Mouse (Mus musculus) neural tube, embryonic 11.5 days (tissue): ENCODE measurements around the gene Spn. TPM values are rescaled to one million over a fixed set of nuclear protein-coding genes. Genes with fewer than 3 reads are reported as not detected.
"Not testable (repeated sequence)": the region's sequence is repeated elsewhere in the genome, so short reads cannot be mapped to it uniquely, and the experiment has no call there.

Experiments
- ATAC-seq: fragments of 200-750 bp; cut with Nextera tagmentation; 2 replicates; pipeline ENCODE4 v1.8.0; 2017; ENCODE audit warnings: moderate number of reproducible peaks, mild to moderate bottlenecking, moderate TSS enrichment, moderate library complexity; ENCODE audit not compliant: insufficient read depth, low FRiP score, low TSS enrichment
- DNase-seq: peaks from one replicate; pipeline ENCODE4 v3.0.0-alpha.2; 2015; ENCODE audit warnings: low spot score
- H3K27ac ChIP-seq: fragments of 300-500 bp; sonication (generic); 2 replicates; pipeline ENCODE4 v1.5.1; 2014; ENCODE audit warnings: low read depth, mild to moderate bottlenecking, low read length
- H3K27me3 ChIP-seq: fragments of 300-500 bp; sonication (generic); 2 replicates; pipeline ENCODE4 v1.6.1; 2014; ENCODE audit warnings: mild to moderate bottlenecking, low read length, mixed read lengths; ENCODE audit not compliant: control insufficient read depth, insufficient read depth
- H3K36me3 ChIP-seq: fragments of 300-500 bp; sonication (generic); 2 replicates; pipeline ENCODE4 v1.6.1; 2014; ENCODE audit warnings: mild to moderate bottlenecking, low read length, moderate library complexity, mixed read lengths; ENCODE audit not compliant: control insufficient read depth, insufficient read depth
- H3K4me1 ChIP-seq: fragments of 300-500 bp; sonication (generic); 2 replicates; pipeline ENCODE4 v1.6.1; 2014; ENCODE audit warnings: low read length, mixed read lengths; ENCODE audit not compliant: control insufficient read depth, insufficient read depth
- H3K4me2 ChIP-seq: fragments of 300-500 bp; sonication (generic); 2 replicates; pipeline ENCODE4 v1.6.1; 2014; ENCODE audit warnings: low read depth, mild to moderate bottlenecking, moderate library complexity
- H3K4me3 ChIP-seq: fragments of 300-500 bp; sonication (generic); 2 replicates; pipeline ENCODE4 v1.5.1; 2014; ENCODE audit warnings: low read depth, low read length
- H3K9ac ChIP-seq: fragments of 300-500 bp; sonication (generic); 2 replicates; pipeline ENCODE4 v1.6.1; 2014; ENCODE audit warnings: mild to moderate bottlenecking, low read length
- H3K9me3 ChIP-seq: fragments of 300-500 bp; sonication (generic); 2 replicates; pipeline ENCODE4 v1.6.1; 2016; ENCODE audit warnings: low read length; ENCODE audit not compliant: control insufficient read depth
- WGBS: fragments of 180-500 bp; shearing (Covaris S2); extraction: QIAGEN DNeasy Blood & Tissue Kit; methylation state at CpG from one replicate; pipeline ENCODE4 v1.1.7; 2014; 5-methylcytosine and 5-hydroxymethylcytosine counted together
- polyA plus RNA-seq: library from polyadenylated mRNA; unstranded; fragments of >200 nt; fragmentation: Nextera tagmentation; extraction: Ambion mirVana; gene quantifications from 2 replicates; pipeline ENCODE4 v1.2.1, GENCODE M21; 2014

Spn gene
- polyA plus RNA-seq, 1 experiment from 2014 or later, result 0.27 TPM

GRCm38 (mm10) chr7:127090154-127091113 lies 47.2 kb downstream of the Spn start:
- Histone ChIP-seq H3K27ac (no peak overlapping the region), H3K9me3 (no peaks in the 10 kb centered on the region), H3K4me2 (no peak overlapping the region), H3K9ac (no peak overlapping the region), H3K4me3 (no peak overlapping the region), H3K4me1 (peaks cover 5% of the 10 kb centered on the region; the same call in 1 of the 2 replicates), H3K36me3 (no peaks in the 10 kb centered on the region), H3K27me3 (no peaks in the 10 kb centered on the region)
- WGBS, result 91% methylated on average over 20 of the region's 20 CpGs
- DNase-seq (no peak), ATAC-seq (no peak)

GRCm38 (mm10) chr7:127088901-127089845 lies 48.5 kb downstream of the Spn start:
- H3K4me3 ChIP-seq, result peak overlapping the region; percentile 18; the same call in 1 of the 2 replicates

GRCm38 (mm10) chr7:127088083-127088482 lies 49.5 kb downstream of the Spn start:
- 93% methylated on average over 3 of the region's 3 CpGs for WGBS
- DNase-seq, result no peak
- H3K36me3 ChIP-seq, result no peaks in the 10 kb centered on the region
- H3K4me1 ChIP-seq, result peaks cover 5% of the 10 kb centered on the region; the same call in 1 of the 2 replicates
- H3K4me3 ChIP-seq, result no peak overlapping the region
- no peak overlapping the region for H3K4me2 ChIP-seq
- ATAC-seq, result no peak
- no peaks in the 10 kb centered on the region for H3K27me3 ChIP-seq
- H3K9ac ChIP-seq, result no peak overlapping the region
- H3K9me3 ChIP-seq, result no peaks in the 10 kb centered on the region
- no peak overlapping the region for H3K27ac ChIP-seq

More at GRCm38 (mm10) chr7:127088901-127089845, 48.5 kb downstream of the Spn start:
- ATAC-seq (no peak), DNase-seq (no peak)
- H3K4me2 ChIP-seq, result peak overlapping the region; percentile 39
- WGBS, result 26% methylated on average over 27 of the region's 27 CpGs
- no peak overlapping the region for H3K27ac ChIP-seq
- H3K4me1 ChIP-seq, result peaks cover 5% of the 10 kb centered on the region; the same call in 1 of the 2 replicates
- no peaks in the 10 kb centered on the region for H3K27me3 ChIP-seq
- H3K9ac ChIP-seq, result no peak overlapping the region; the same call in 1 of the 2 replicates
- no peaks in the 10 kb centered on the region for H3K36me3 ChIP-seq
- H3K9me3 ChIP-seq, result no peaks in the 10 kb centered on the region

GRCm38 (mm10) chr7:127087278-127088010 lies 50.2 kb downstream of the Spn start, which contains the start of gene Zg16:
Gene Zg16, minus strand, starts transcription at chr7:127087328.
- not testable (repeated sequence) for H3K27ac ChIP-seq, H3K27me3 ChIP-seq, DNase-seq, H3K36me3 ChIP-seq, H3K4me2 ChIP-seq, H3K9me3 ChIP-seq, H3K4me1 ChIP-seq, ATAC-seq, H3K4me3 ChIP-seq, H3K9ac ChIP-seq
- 83% methylated on average over 6 of the region's 6 CpGs for WGBS

GRCm38 (mm10) chr7:127085751-127086150 lies 51.9 kb downstream of the Spn start:
- WGBS, result 65% methylated on average over 6 of the region's 6 CpGs
- not testable (repeated sequence) for H3K27me3 ChIP-seq, H3K4me2 ChIP-seq, ATAC-seq, H3K27ac ChIP-seq, DNase-seq, H3K36me3 ChIP-seq, H3K9ac ChIP-seq, H3K9me3 ChIP-seq, H3K4me3 ChIP-seq, H3K4me1 ChIP-seq

- H3K27me3 ChIP-seq, result no peaks in the 10 kb centered on the region
- H3K4me2 ChIP-seq, result no peak overlapping the region
- no peak overlapping the region for H3K27ac ChIP-seq
- H3K36me3 ChIP-seq, result no peaks in the 10 kb centered on the region
- WGBS, result 79% methylated on average over 2 of the region's 2 CpGs
- H3K4me3 ChIP-seq, result no peak overlapping the region
- no peak overlapping the region for H3K9ac ChIP-seq
- DNase-seq, result no peak
- H3K9me3 ChIP-seq, result no peaks in the 10 kb centered on the region
- peaks cover 5% of the 10 kb centered on the region; the same call in 1 of the 2 replicates for H3K4me1 ChIP-seq
- ATAC-seq, result no peak
Observed at GRCm38 (mm10) chr7:127084794-127085193, 52.8 kb downstream of the Spn start.

- WGBS, result 85% methylated on average over 4 of the region's 4 CpGs
Observed at GRCm38 (mm10) chr7:127083689-127084088, 53.9 kb downstream of the Spn start.

GRCm38 (mm10) chr7:127082995-127083394 lies 54.6 kb downstream of the Spn start:
- H3K4me3 ChIP-seq, result no peak overlapping the region
- 47% methylated on average over 2 of the region's 2 CpGs for WGBS
- H3K4me1 ChIP-seq, result no peaks in the 10 kb centered on the region
- no peak for DNase-seq
- no peaks in the 10 kb centered on the region for H3K36me3 ChIP-seq
- H3K27ac ChIP-seq, result no peak overlapping the region
- H3K9ac ChIP-seq, result no peak overlapping the region
- no peaks in the 10 kb centered on the region for H3K27me3 ChIP-seq
- no peak overlapping the region for H3K4me2 ChIP-seq
- no peaks in the 10 kb centered on the region for H3K9me3 ChIP-seq
- no peak for ATAC-seq

More at GRCm38 (mm10) chr7:127083689-127084088, 53.9 kb downstream of the Spn start:
- no peak for DNase-seq
- Histone ChIP-seq H3K4me1 (no peaks in the 10 kb centered on the region), H3K27me3 (no peaks in the 10 kb centered on the region), H3K9ac (no peak overlapping the region), H3K36me3 (no peaks in the 10 kb centered on the region), H3K4me2 (no peak overlapping the region), H3K9me3 (no peaks in the 10 kb centered on the region), H3K4me3 (no peak overlapping the region), H3K27ac (no peak overlapping the region)
- no peak for ATAC-seq
